Mouse (Mus musculus): ENCODE data around the gene Hcrt. TPM values are rescaled to one million over a fixed set of nuclear protein-coding genes. Genes with fewer than 3 reads are reported as not detected.

Hcrt gene
- polyA plus RNA-seq, 1 experiment from 2014 or later, result 0.92 TPM

DNA sequence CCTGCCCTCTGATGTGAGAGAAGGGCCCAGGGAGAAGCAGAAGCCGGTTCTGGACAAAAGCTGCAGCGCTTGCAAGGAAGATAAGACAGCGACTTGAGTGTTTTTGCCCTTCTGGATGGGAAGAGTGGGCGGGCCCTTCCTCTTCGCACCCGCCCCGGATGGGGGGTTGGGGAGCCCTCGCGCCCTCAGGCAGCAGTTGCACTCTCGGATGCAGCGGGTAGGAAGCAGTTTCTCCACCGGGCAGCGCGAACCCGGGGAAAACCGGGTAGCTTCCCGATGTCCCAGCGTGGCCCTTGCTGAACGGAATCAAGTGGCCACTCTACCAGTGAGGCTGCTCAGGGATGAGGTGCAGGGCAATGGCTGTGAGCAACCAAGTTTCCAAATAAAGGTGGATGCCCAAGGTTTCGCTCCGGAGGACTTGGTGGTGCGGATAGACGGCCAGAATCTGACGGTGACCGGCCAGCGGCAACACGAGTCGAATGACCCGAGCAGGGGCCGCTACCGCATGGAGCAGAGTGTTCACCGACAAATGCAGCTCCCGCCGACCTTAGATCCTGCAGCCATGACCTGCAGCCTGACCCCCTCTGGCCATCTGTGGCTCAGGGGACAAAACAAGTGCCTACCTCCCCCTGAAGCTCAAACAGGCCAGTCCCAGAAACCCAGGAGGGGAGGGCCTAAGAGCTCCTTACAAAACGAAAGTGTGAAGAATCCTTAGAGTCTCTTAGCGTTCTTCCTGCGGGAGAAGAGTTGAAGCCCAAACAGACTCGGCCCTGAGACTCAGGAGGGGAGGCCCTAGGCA is 48.8 kb downstream of the Hcrt start, which contains the start of gene Hspb9:
Gene Hspb9 (plus strand): TSS at position 116 of the 799 bp plus-strand sequence.
- no peak within 1 kb of the TSS for H3K27ac ChIP-seq (ENCODE audit: low read length)
- no peak for ATAC-seq
- 0 out of 2 replicates have a peak within 1 kb of the TSS, but pooled peaks have one; percentile 11 for H3K9ac ChIP-seq (replicated peaks; ENCODE audit: low read depth, low read length)
- peaks cover 19% of the 10 kb centered on the region for H3K4me1 ChIP-seq (replicated peaks; ENCODE audit: control insufficient read depth, insufficient read depth, low read length)
- H3K27me3 ChIP-seq (replicated peaks; ENCODE audit: control insufficient read depth, insufficient read depth, low read length), result no peaks in the 10 kb centered on the region
- H3K9me3 ChIP-seq (ENCODE audit: control insufficient read depth, low read length), result no peaks in the 10 kb centered on the region
- peak within 1 kb of the TSS; percentile 15 for H3K4me2 ChIP-seq (ENCODE audit: low read length)
- H3K4me3 ChIP-seq (replicated peaks; ENCODE audit: low read length), result no peak within 1 kb of the TSS
- H3K36me3 ChIP-seq (ENCODE audit: control insufficient read depth, insufficient read depth), result peaks cover 21% of the 10 kb centered on the region
- 13% methylated on average over 38 of the region's 38 CpGs for WGBS

DNA sequence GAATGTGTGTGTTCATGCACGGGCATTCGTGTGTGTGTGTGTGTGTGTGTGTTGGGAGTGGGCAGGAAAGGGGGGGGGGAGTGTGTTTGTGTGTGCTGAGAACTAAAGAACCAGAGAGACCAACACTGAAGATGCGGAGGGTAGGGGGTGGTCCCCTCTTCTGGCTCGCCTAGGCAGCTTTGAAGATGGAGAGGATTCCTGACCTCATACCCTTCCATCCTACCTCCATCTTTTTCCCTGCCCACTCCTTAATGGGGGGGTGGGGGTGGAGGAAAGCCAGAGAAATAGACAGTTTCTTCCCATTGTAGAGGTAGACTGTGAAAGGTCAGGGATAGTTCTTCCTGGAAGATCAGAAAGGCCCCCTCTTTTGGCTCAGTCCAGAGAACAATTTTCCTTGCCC is 49.6 kb downstream of the Hcrt start:
- Histone ChIP-seq H3K4me3 (replicated peaks; ENCODE audit: low read length) (no peak overlapping the region), H3K36me3 (ENCODE audit: control insufficient read depth, insufficient read depth) (peaks cover 18% of the 10 kb centered on the region), H3K4me1 (replicated peaks; ENCODE audit: control insufficient read depth, insufficient read depth, low read length) (peaks cover 19% of the 10 kb centered on the region), H3K9ac (replicated peaks; ENCODE audit: low read depth, low read length) (no peak overlapping the region), H3K27ac (ENCODE audit: low read length) (no peak overlapping the region), H3K9me3 (ENCODE audit: control insufficient read depth, low read length) (no peaks in the 10 kb centered on the region), H3K4me2 (ENCODE audit: low read length) (no peak overlapping the region), H3K27me3 (replicated peaks; ENCODE audit: control insufficient read depth, insufficient read depth, low read length) (no peaks in the 10 kb centered on the region)
- WGBS, result 55% methylated on average over 4 of the region's 4 CpGs
- no peak for ATAC-seq

DNA sequence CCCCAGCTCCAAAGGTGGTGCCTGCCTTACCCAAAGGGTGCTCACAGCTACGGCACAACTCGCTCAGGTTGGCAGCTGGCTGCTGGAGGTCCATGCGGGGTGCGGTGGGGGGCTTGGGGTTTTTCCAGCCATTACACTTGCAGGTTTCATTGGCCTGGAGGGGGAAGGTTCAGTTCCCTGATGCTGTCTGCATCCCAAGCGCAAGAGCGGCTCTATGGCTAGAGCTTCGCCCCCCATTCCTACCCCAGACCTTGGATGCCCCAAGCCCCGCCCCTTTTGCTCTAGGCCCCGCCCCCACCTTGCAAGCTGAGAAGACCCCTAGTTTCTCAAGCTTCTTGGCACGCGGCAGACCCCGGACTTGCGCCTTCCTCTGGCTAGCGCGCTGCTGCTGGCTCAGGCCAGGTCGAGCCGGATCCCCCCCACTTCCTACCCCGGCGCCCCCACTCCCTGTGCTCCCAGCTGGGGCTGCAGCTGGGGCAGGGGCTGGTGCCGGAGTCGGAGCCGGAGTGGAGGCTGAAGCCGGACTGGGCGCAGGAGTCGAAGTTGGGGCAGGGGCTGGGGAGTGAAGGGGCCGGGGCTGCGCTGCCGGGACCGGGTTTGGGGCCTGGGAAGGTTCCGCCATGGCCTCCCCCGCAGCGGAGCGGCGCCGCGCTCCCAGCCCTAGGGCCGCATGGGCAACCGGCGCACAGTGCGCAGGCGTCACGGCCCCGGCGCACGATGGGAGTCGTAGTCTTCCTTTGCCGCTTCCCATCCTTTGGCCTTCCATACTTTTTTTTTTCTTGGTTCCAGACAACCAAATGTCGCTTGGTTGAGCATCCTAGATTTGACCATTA is 50.7 kb downstream of the Hcrt start, which contains the start of gene Kat2a:
Gene Kat2a (minus strand): TSS at position 683 of the 833 bp plus-strand sequence.
- Histone ChIP-seq H3K4me1 (replicated peaks; ENCODE audit: control insufficient read depth, insufficient read depth, low read length) (peaks cover 19% of the 10 kb centered on the region), H3K9ac (replicated peaks; ENCODE audit: low read depth, low read length) (peak within 1 kb of the TSS; percentile 66), H3K36me3 (ENCODE audit: control insufficient read depth, insufficient read depth) (peaks cover 10% of the 10 kb centered on the region; the same call in 1 of the 2 replicates), H3K4me3 (replicated peaks; ENCODE audit: low read length) (peak within 1 kb of the TSS; percentile 55), H3K9me3 (ENCODE audit: control insufficient read depth, low read length) (no peaks in the 10 kb centered on the region), H3K27ac (ENCODE audit: low read length) (no peak within 1 kb of the TSS), H3K27me3 (replicated peaks; ENCODE audit: control insufficient read depth, insufficient read depth, low read length) (no peaks in the 10 kb centered on the region), H3K4me2 (ENCODE audit: low read length) (peak within 1 kb of the TSS; percentile 65)
- 1% methylated on average over 47 of the region's 48 CpGs for WGBS
- peak; percentile 96 for ATAC-seq

Other genes with a start within 250 kb of the Hcrt start
- gene Acly, start 234.9 kb downstream of the Hcrt start, polyA plus RNA-seq (2015; fragmentation: Nextera tagmentation; extraction: Ambion mirVana), result 242 and 248 TPM in 2 replicates
- gene Ttc25, start 217.3 kb downstream of the Hcrt start, polyA plus RNA-seq (2015; fragmentation: Nextera tagmentation; extraction: Ambion mirVana), result 1.0 and 2.0 TPM in 2 replicates
- gene Cnp, start 188.0 kb downstream of the Hcrt start, polyA plus RNA-seq (2015; fragmentation: Nextera tagmentation; extraction: Ambion mirVana), result 22.8 and 29.8 TPM in 2 replicates
- 85.6 and 96.1 TPM in 2 replicates for gene Nkiras2, start 143.7 kb downstream of the Hcrt start, polyA plus RNA-seq (2015; fragmentation: Nextera tagmentation; extraction: Ambion mirVana)
- gene Dnajc7, start 142.8 kb downstream of the Hcrt start, polyA plus RNA-seq (2015; fragmentation: Nextera tagmentation; extraction: Ambion mirVana), result 296 and 326 TPM in 2 replicates
- 0.80 TPM in 1 of 2 replicates, not detected in the other for gene Zfp385c, start 70.5 kb downstream of the Hcrt start, polyA plus RNA-seq (2015; fragmentation: Nextera tagmentation; extraction: Ambion mirVana)
- gene Dhx58, start 58.7 kb downstream of the Hcrt start, polyA plus RNA-seq (2015; fragmentation: Nextera tagmentation; extraction: Ambion mirVana), result 1.7 and 2.1 TPM in 2 replicates
- gene Kat2a, start 50.5 kb downstream of the Hcrt start, polyA plus RNA-seq (2015; fragmentation: Nextera tagmentation; extraction: Ambion mirVana), result 57.6 and 57.8 TPM in 2 replicates
- not detected in 2 replicates for gene Hspb9, start 49.1 kb downstream of the Hcrt start, polyA plus RNA-seq (2015; fragmentation: Nextera tagmentation; extraction: Ambion mirVana)
- gene Rab5c, start 24.7 kb downstream of the Hcrt start, polyA plus RNA-seq (2015; fragmentation: Nextera tagmentation; extraction: Ambion mirVana), result 37.6 and 38.9 TPM in 2 replicates
- 3.5 and 6.8 TPM in 2 replicates for gene Kcnh4, start 3.0 kb downstream of the Hcrt start, polyA plus RNA-seq (2015; fragmentation: Nextera tagmentation; extraction: Ambion mirVana)
- 2.5 and 5.0 TPM in 2 replicates for gene Ghdc, start 8.0 kb upstream of the Hcrt start, polyA plus RNA-seq (2015; fragmentation: Nextera tagmentation; extraction: Ambion mirVana)
- gene Stat5b, start 87.8 kb upstream of the Hcrt start, polyA plus RNA-seq (2015; fragmentation: Nextera tagmentation; extraction: Ambion mirVana), result 9.8 and 11.9 TPM in 2 replicates
- gene Stat5a, start 96.4 kb upstream of the Hcrt start, polyA plus RNA-seq (2015; fragmentation: Nextera tagmentation; extraction: Ambion mirVana), result 1.0 and 1.2 TPM in 2 replicates
- 30.6 and 31.5 TPM in 2 replicates for gene Stat3, start 176.6 kb upstream of the Hcrt start, polyA plus RNA-seq (2015; fragmentation: Nextera tagmentation; extraction: Ambion mirVana)
- 33.6 and 45.4 TPM in 2 replicates for gene Cavin1, start 208.0 kb upstream of the Hcrt start, polyA plus RNA-seq (2015; fragmentation: Nextera tagmentation; extraction: Ambion mirVana)
- 90.6 and 111 TPM in 2 replicates for gene Atp6v0a1, start 246.5 kb upstream of the Hcrt start, polyA plus RNA-seq (2015; fragmentation: Nextera tagmentation; extraction: Ambion mirVana)

Measured in forebrain, embryonic 16.5 days (tissue).